23 mouse cellular contexts compared by ENCODE assay signal in the genomic region with DNA sequence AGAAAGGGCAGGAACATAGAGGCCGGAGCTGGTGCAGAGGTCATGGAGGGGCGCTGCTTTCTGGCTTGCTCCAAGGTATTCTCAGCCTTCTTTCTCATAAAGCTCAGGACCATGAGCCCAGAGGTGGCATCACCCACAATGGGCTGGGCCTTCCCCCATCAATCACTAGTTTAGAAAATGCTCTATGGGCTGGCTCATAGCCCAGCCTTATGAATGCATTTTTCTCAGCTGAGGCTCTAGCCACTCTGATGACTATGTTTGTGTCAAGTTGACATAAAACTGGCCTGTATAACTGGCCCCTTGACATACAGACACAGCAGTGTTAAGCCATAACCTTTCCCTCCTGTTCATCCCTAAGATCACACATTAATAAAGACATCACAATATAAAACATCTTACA.
"Had no signal": no experiment of that assay in that cellular context is flagged by ENCODE, and none has a peak within 500 bp of the region (broad histone marks: within the 10 kb centered on the region; RNA-seq: fewer than 3 reads in every experiment).

No protein-coding gene starts in this region.

- H3K27ac ChIP-seq: liver, embryonic 15.5 days; lung, embryonic 15.5 days; macrophage; midbrain, embryonic 13.5 days; midbrain, embryonic 15.5 days; neural tube, embryonic 13.5 days; neural tube, embryonic 15.5 days; stomach, embryonic 15.5 days; stomach, postnatal 0 days had no signal

- H3K9ac ChIP-seq: liver, embryonic 15.5 days; liver, postnatal 0 days; lung, embryonic 15.5 days; midbrain, embryonic 13.5 days; midbrain, embryonic 15.5 days; neural tube, embryonic 13.5 days; neural tube, embryonic 15.5 days; stomach, embryonic 15.5 days had no signal

- H3K27me3 ChIP-seq: liver, embryonic 15.5 days; lung, embryonic 15.5 days; midbrain, embryonic 13.5 days; midbrain, embryonic 15.5 days; neural tube, embryonic 13.5 days; neural tube, embryonic 15.5 days; stomach, embryonic 15.5 days had no signal

- H3K4me2 ChIP-seq: liver, embryonic 15.5 days; lung, embryonic 15.5 days; midbrain, embryonic 11.5 days; midbrain, embryonic 13.5 days; midbrain, embryonic 15.5 days; neural tube, embryonic 13.5 days; neural tube, embryonic 15.5 days; stomach, embryonic 15.5 days had no signal

- H3K36me3 ChIP-seq: liver, embryonic 15.5 days; lung, embryonic 15.5 days; midbrain, embryonic 15.5 days; stomach, embryonic 15.5 days had no signal

- ATAC-seq: liver, postnatal 0 days; lung, postnatal 0 days; midbrain, embryonic 13.5 days; midbrain, embryonic 15.5 days had no signal

- H3K9me3 ChIP-seq: liver, embryonic 15.5 days; lung, embryonic 15.5 days; megakaryocyte, embryonic 14.5 days; midbrain, embryonic 13.5 days; midbrain, embryonic 15.5 days; neural tube, embryonic 13.5 days; neural tube, embryonic 15.5 days; stomach, embryonic 15.5 days had no signal

- DNase-seq: liver, postnatal 0 days; lung, postnatal 14 days; lung, postnatal 36 days; retina, postnatal 1 day; right cerebral cortex, adult 18-20 months; right cerebral cortex, postnatal 25 days; right cerebral cortex, postnatal 4 days; spleen, adult 18-20 months; thymus, adult 2 months; thymus, postnatal 25 days; thymus, postnatal 4 days had no signal

- H3K4me3 ChIP-seq: liver, embryonic 15.5 days; lung, embryonic 15.5 days; megakaryocyte, embryonic 14.5 days; midbrain, embryonic 13.5 days; midbrain, embryonic 15.5 days; neural tube, embryonic 13.5 days; neural tube, embryonic 15.5 days; stomach, embryonic 15.5 days had no signal
